Mouse (Mus musculus) liver, embryonic 14.5 days (tissue): ENCODE data around the gene Traf3ip3.

Experiments used
- CTCF ChIP-seq: IDR thresholded peaks from 2 replicates; pipeline ENCODE4 v1.5.1; 2016; ENCODE audit warnings: antibody characterized with exemption, low read depth, control low read depth
- EP300 ChIP-seq: IDR thresholded peaks from 2 replicates; pipeline ENCODE4 v1.6.1; 2016; ENCODE audit warnings: antibody characterized with exemption, low read depth

- no peak for TF ChIP-seq CTCF
- no peak for TF ChIP-seq EP300
These were observed 42.7 kb upstream of the Traf3ip3 start for GRCm38 (mm10) chr1:193244235-193244634.
